Mouse (Mus musculus) kidney, postnatal 0 days (tissue): ENCODE measurements around the gene Cd248. TPM values are rescaled to one million over a fixed set of nuclear protein-coding genes. Genes with fewer than 3 reads are reported as not detected.

Source experiments
- ATAC-seq: fragments of 200-750 bp; cut with Nextera tagmentation; replicated peaks from 2 replicates; pipeline ENCODE4 v1.8.0; 2017; ENCODE audit warnings: low read depth, moderate number of reproducible peaks, moderate TSS enrichment, moderate library complexity; ENCODE audit not compliant: low FRiP score
- DNase-seq: peaks from one replicate; pipeline ENCODE4 v3.0.0-alpha.2; 2016; ENCODE audit warnings: low spot score
- H3K27ac ChIP-seq: fragments of 300-500 bp; sonication (generic); 2 replicates; pipeline ENCODE4 v1.5.1; 2014; ENCODE audit warnings: mild to moderate bottlenecking
- H3K27me3 ChIP-seq: fragments of 300-500 bp; sonication (generic); 2 replicates; pipeline ENCODE4 v1.6.1; 2014; ENCODE audit warnings: low read length, mixed read lengths; ENCODE audit not compliant: insufficient read depth
- H3K36me3 ChIP-seq: fragments of 300-500 bp; sonication (generic); 2 replicates; pipeline ENCODE4 v1.6.1; 2014; ENCODE audit warnings: low read length, mixed read lengths; ENCODE audit not compliant: insufficient read depth
- H3K4me1 ChIP-seq: fragments of 300-500 bp; sonication (generic); replicated peaks from 2 replicates; pipeline ENCODE4 v1.6.1; 2014; ENCODE audit warnings: antibody characterized with exemption, low read length, mixed read lengths; ENCODE audit not compliant: insufficient read depth
- H3K4me2 ChIP-seq: fragments of 300-500 bp; sonication (generic); 2 replicates; pipeline ENCODE4 v1.6.1; 2014; ENCODE audit warnings: mild to moderate bottlenecking, low read length, moderate library complexity, mixed read lengths
- H3K4me3 ChIP-seq: fragments of 300-500 bp; sonication (generic); replicated peaks from 2 replicates; pipeline ENCODE4 v1.5.1; 2014; ENCODE audit warnings: low read depth, low read length
- H3K9ac ChIP-seq: fragments of 300-500 bp; sonication (generic); 2 replicates; pipeline ENCODE4 v1.6.1; 2014; ENCODE audit warnings: low read depth, low read length
- H3K9me3 ChIP-seq: fragments of 300-500 bp; sonication (generic); replicated peaks from 2 replicates; pipeline ENCODE4 v1.6.1; 2016; ENCODE audit warnings: low read length, inconsistent platforms, mixed read lengths
- CTCF ChIP-seq: IDR thresholded peaks from 2 replicates; pipeline ENCODE4 v1.5.1; 2016; ENCODE audit warnings: antibody characterized with exemption, low read depth, mild to moderate bottlenecking, moderate library complexity
- WGBS: fragments of 180-500 bp; shearing (Covaris S2); extraction: QIAGEN DNeasy Blood & Tissue Kit; methylation state at CpG from one replicate; pipeline ENCODE4 v1.1.7; 2014; 5-methylcytosine and 5-hydroxymethylcytosine counted together
- polyA plus RNA-seq: library from polyadenylated mRNA; unstranded; fragments of >200 nt; fragmentation: Nextera tagmentation; extraction: Ambion mirVana; gene quantifications from 2 replicates; pipeline ENCODE4 v1.2.1, GENCODE M21; 2015

Gene Cd248
- polyA plus RNA-seq, 1 experiment from 2014 or later, result 40.6 TPM

GRCm38 (mm10) chr19:5041588-5041987, 26.3 kb upstream of the Cd248 start:
- H3K4me2 ChIP-seq, result peak overlapping the region; percentile 98
- no peak for DNase-seq
- H3K9me3 ChIP-seq, result no peaks in the 10 kb centered on the region
- no peak; the same call in 1 of the 2 replicates for ATAC-seq
- H3K27me3 ChIP-seq, result no peaks in the 10 kb centered on the region
- WGBS, result 2% methylated on average over 16 of the region's 16 CpGs
- H3K4me1 ChIP-seq, result peaks cover 23% of the 10 kb centered on the region
- TF ChIP-seq CTCF, result no peak
- peak overlapping the region; percentile 79 for H3K4me3 ChIP-seq
- peak overlapping the region; percentile 78 for H3K9ac ChIP-seq
- H3K27ac ChIP-seq, result peak overlapping the region; percentile 80; the same call in 1 of the 2 replicates
- 0 out of 2 replicates have a peak, but pooled peaks cover 9% of the 10 kb centered on the region for H3K36me3 ChIP-seq

DNA sequence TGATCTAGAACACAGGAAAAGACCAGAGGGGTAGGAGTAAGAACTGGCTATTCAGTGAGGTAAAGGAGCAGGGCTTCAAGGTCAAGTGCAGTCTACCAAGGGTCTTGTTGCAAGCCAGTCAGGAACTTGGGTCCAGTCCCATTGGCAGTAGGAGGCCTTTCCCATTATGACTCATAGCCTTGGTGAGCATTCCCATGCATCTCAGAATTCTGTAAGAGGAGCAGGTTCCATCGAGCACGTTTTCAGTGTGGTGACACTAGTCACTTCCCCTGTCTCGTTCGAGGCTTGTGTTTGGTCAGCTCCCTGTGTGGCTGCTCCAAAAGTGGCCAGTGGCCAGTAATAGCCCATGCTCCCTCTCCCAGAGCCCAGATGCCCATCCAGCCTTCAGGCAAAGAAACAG, 22.3 kb upstream of the Cd248 start:
- Histone ChIP-seq H3K27me3 (no peaks in the 10 kb centered on the region), H3K9me3 (no peaks in the 10 kb centered on the region), H3K27ac (no peak overlapping the region), H3K36me3 (0 out of 2 replicates have a peak, but pooled peaks cover 24% of the 10 kb centered on the region), H3K9ac (no peak overlapping the region), H3K4me1 (peaks cover 12% of the 10 kb centered on the region), H3K4me3 (no peak overlapping the region), H3K4me2 (no peak overlapping the region)
- WGBS, result 82% methylated on average over 4 of the region's 4 CpGs
- no peak for DNase-seq
- TF ChIP-seq CTCF, result no peak
- ATAC-seq, result no peak

GRCm38 (mm10) chr19:5048138-5049056, 19.5 kb upstream of the Cd248 start:
- 0 out of 2 replicates have a peak, but pooled peaks cover 24% of the 10 kb centered on the region for H3K36me3 ChIP-seq
- ATAC-seq (no peak), DNase-seq (no peak)
- no peak overlapping the region for H3K9ac ChIP-seq
- WGBS, result 84% methylated on average over 14 of the region's 14 CpGs
- peaks cover 16% of the 10 kb centered on the region for H3K4me1 ChIP-seq
- no peaks in the 10 kb centered on the region for H3K9me3 ChIP-seq
- no peak overlapping the region for H3K27ac ChIP-seq
- H3K4me2 ChIP-seq, result no peak overlapping the region
- no peaks in the 10 kb centered on the region for H3K27me3 ChIP-seq
- H3K4me3 ChIP-seq, result no peak overlapping the region
- TF ChIP-seq CTCF, result 0 out of 2 replicates have a peak, but pooled peaks have one; percentile 14

DNA sequence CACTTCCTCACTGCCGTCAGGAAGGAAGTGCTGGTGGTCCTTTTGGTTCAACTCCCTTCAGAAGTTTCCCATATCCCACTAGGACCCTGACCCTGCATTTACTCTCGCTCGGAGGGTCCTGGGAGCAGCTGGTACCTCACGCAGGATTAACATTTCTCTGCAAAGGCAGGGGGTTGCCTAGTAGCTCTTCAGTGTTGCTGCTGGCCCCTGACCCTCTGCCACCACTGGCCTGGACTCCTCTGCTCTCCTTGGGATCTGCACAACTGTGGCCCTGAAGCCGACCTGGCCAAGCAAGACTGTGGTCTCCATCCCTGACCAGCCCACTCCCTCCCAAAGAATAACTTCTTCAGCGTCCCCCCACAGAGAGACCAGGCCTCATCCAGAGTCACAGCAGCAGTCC, 18.6 kb upstream of the Cd248 start:
- WGBS, result 79% methylated on average over 6 of the region's 6 CpGs
- no peaks in the 10 kb centered on the region for H3K9me3 ChIP-seq
- H3K4me1 ChIP-seq, result peaks cover 16% of the 10 kb centered on the region
- no peaks in the 10 kb centered on the region for H3K27me3 ChIP-seq
- TF ChIP-seq CTCF, result no peak
- no peak overlapping the region for H3K9ac ChIP-seq
- no peak overlapping the region for H3K4me2 ChIP-seq
- H3K4me3 ChIP-seq, result no peak overlapping the region
- H3K27ac ChIP-seq, result no peak overlapping the region
- ATAC-seq (no peak), DNase-seq (no peak)
- 0 out of 2 replicates have a peak, but pooled peaks cover 22% of the 10 kb centered on the region for H3K36me3 ChIP-seq

DNA sequence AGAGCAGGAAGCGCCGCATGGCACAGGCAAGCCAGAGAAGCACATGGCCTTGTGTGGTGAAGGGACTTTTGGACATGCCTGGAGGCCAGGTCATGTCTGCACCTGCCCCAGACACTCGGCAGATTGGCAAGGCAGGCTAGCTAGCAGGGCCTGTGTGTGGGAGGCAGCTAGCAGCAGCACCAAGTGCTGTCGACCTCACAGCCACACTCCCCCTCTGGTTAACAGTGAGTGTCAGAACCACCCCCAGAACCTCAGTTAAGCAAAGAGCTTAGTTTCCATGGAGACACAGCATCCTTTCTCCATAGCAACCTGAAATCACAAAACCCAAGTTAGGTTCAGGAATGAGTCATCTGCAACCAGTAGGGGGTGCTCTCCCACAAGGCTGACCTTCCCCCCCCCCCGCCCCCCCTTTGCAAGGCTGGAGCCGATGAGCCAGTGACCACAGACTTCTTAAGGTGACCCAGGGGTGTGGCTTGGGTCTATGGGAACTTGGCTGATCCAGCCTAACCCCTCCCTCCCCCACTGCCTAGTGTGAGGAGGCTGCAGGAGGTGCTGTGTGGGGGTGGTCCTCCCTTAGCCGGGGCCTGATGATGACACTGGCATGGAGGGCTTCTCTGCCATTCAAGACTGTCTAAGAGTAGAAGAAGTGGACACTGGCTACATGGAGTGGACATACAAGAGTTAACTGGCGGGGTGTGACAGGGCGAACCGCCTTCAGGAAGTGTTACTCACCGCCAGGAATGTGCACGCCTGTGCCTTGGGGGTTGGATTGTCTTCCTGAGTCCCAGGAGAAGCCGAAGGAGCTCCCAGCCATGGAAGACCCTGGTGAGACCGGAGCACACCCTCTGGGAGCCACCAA, 17.6 kb upstream of the Cd248 start, which contains the start of gene Rin1:
Gene Rin1 (plus strand): TSS at position 435 of the 859 bp plus-strand sequence.
- H3K27me3 ChIP-seq, result no peaks in the 10 kb centered on the region
- H3K36me3 ChIP-seq, result 0 out of 2 replicates have a peak, but pooled peaks cover 22% of the 10 kb centered on the region
- H3K9me3 ChIP-seq, result no peaks in the 10 kb centered on the region
- H3K27ac ChIP-seq, result no peak within 1 kb of the TSS; the same call in 1 of the 2 replicates
- DNase-seq, result peak; percentile 81
- peak within 1 kb of the TSS; percentile 54 for H3K4me2 ChIP-seq
- peak within 1 kb of the TSS; percentile 35; the same call in 1 of the 2 replicates for H3K9ac ChIP-seq
- peak; percentile 62 for ATAC-seq
- peak; percentile 75 for TF ChIP-seq CTCF
- WGBS, result 12% methylated on average over 14 of the region's 14 CpGs
- peak within 1 kb of the TSS; percentile 22 for H3K4me3 ChIP-seq
- H3K4me1 ChIP-seq, result peaks cover 16% of the 10 kb centered on the region
